ENCODE assay signal across 8 mouse cellular contexts in genomic region chr9:104203851-104204250, GRCm38 (mm10). TPM values are rescaled to one million over a fixed set of nuclear protein-coding genes. Genes with fewer than 3 reads are reported as not detected.
DNase-seq lines count a peak whose midpoint lies in the region; ATAC-seq and TF ChIP-seq lines count a peak whose summit lies in the region.

No protein-coding gene starts in this region.

- no peak overlapping the region for H3K27ac ChIP-seq in hindbrain, embryonic 11.5 days (ENCODE audit: low read depth, low read length)
- no peak overlapping the region for H3K27ac ChIP-seq in hindbrain, embryonic 12.5 days
- H3K27ac ChIP-seq in bone marrow macrophage, adult 2 months (ENCODE audit: insufficient read depth, low read depth, low read length): no peak overlapping the region

- no peaks in the 10 kb centered on the region for H3K4me1 ChIP-seq in hindbrain, embryonic 11.5 days (replicated peaks; ENCODE audit: control insufficient read depth, insufficient read depth, low read length)
- H3K4me1 ChIP-seq in hindbrain, embryonic 12.5 days: no peaks in the 10 kb centered on the region
- no peaks in the 10 kb centered on the region for H3K4me1 ChIP-seq in bone marrow macrophage, adult 2 months (ENCODE audit: control insufficient read depth, insufficient read depth, low read length)

- WGBS in hindbrain, embryonic 11.5 days: 90% methylated on average over 3 of the region's 3 CpGs
- WGBS in hindbrain, embryonic 12.5 days: 86% methylated on average over 3 of the region's 3 CpGs

- no peak overlapping the region for H3K4me3 ChIP-seq in hindbrain, embryonic 11.5 days (ENCODE audit: low read depth, low read length)
- no peak overlapping the region for H3K4me3 ChIP-seq in hindbrain, embryonic 12.5 days
- no peak overlapping the region for H3K4me3 ChIP-seq in bone marrow macrophage, adult 2 months (ENCODE audit: insufficient read depth, low read length)

- no peak for ATAC-seq in hindbrain, embryonic 11.5 days (ENCODE audit: low FRiP score)
- ATAC-seq in hindbrain, embryonic 12.5 days (ENCODE audit: low FRiP score): no peak
- peak; percentile 96 for ATAC-seq in megakaryocyte progenitor cell, adult 5-6 weeks (replicated peaks; ENCODE audit: poor library complexity)

- DNase-seq in hindbrain, embryonic 11.5 days (ENCODE audit: low spot score): peak; percentile 61
- DNase-seq in ES-CJ7 (ENCODE audit: low read depth, low spot score): peak; percentile 61
- DNase-seq in frontal cortex, postnatal 36 days (ENCODE audit: low spot score in 2 of 2): peak; percentile 19 to 52
- DNase-seq in layer of hippocampus, postnatal 10 days (ENCODE audit: low spot score in 2 of 2): peak; percentile 33 to 52
- DNase-seq in thymus, postnatal 0 days (ENCODE audit: low spot score): peak; percentile 72

- no peaks in the 10 kb centered on the region for H3K27me3 ChIP-seq in hindbrain, embryonic 11.5 days (ENCODE audit: control insufficient read depth, insufficient read depth, low read length)
- no peaks in the 10 kb centered on the region for H3K27me3 ChIP-seq in hindbrain, embryonic 12.5 days

- H3K9ac ChIP-seq in hindbrain, embryonic 11.5 days (ENCODE audit: low read depth, low read length): no peak overlapping the region
- no peak overlapping the region for H3K9ac ChIP-seq in hindbrain, embryonic 12.5 days

- no peaks in the 10 kb centered on the region; the same call in 1 of the 2 replicates for H3K36me3 ChIP-seq in hindbrain, embryonic 11.5 days (ENCODE audit: control insufficient read depth, insufficient read depth, low read length)
- peaks cover 62% of the 10 kb centered on the region for H3K36me3 ChIP-seq in hindbrain, embryonic 12.5 days

- H3K9me3 ChIP-seq in hindbrain, embryonic 11.5 days (ENCODE audit: control insufficient read depth, low read length): no peaks in the 10 kb centered on the region
- no peaks in the 10 kb centered on the region for H3K9me3 ChIP-seq in hindbrain, embryonic 12.5 days (replicated peaks)

- no peak overlapping the region for H3K4me2 ChIP-seq in hindbrain, embryonic 11.5 days (replicated peaks; ENCODE audit: low read depth, low read length)
- H3K4me2 ChIP-seq in hindbrain, embryonic 12.5 days (replicated peaks): no peak overlapping the region

- no peak for TF ChIP-seq POLR2A in bone marrow macrophage, adult 2 months (IDR thresholded peaks at IDR 0.05; ENCODE audit: borderline replicate concordance, low read depth, low read length)

- TF ChIP-seq CTCF in bone marrow macrophage, adult 2 months (IDR thresholded peaks at IDR 0.05; ENCODE audit: low read depth, low read length): 0 out of 2 replicates have a peak, but pooled peaks have one; percentile 5

RNA-seq across cellular contexts. Expression of gene Dnajc13, which starts 58.9 kb away (rescaled TPM):
- polyA plus RNA-seq in hindbrain, embryonic 11.5 days (2014; fragmentation: Nextera tagmentation; extraction: Ambion mirVana): 19.8 and 31.5 TPM in 2 replicates
- 23.2 and 29.3 TPM in 2 replicates for polyA plus RNA-seq in hindbrain, embryonic 12.5 days (2016; fragmentation: Nextera tagmentation; extraction: Ambion mirVana)
- polyA plus RNA-seq in bone marrow macrophage, adult 2 months (2012; ENCODE audit: insufficient read depth, insufficient read length, missing spikeins): 65.0 and 86.1 TPM in 2 replicates
- total RNA-seq in layer of hippocampus, postnatal 10 days (2021): 10 to 100 TPM; 71.0 to 71.3 TPM
- 91.6 and 107 TPM in 2 replicates for total RNA-seq in megakaryocyte progenitor cell, adult 5-6 weeks (2015)
- total RNA-seq in megakaryocyte progenitor cell, adult 5-6 weeks (2017): 52.1 and 55.5 TPM in 2 replicates
- polyA plus RNA-seq in thymus, postnatal 0 days (2015; fragmentation: Nextera tagmentation; extraction: Ambion mirVana): 37.9 and 39.7 TPM in 2 replicates
